Mouse (Mus musculus) C2C12 (cell line): ENCODE measurements around the gene Sfr1. TPM values are rescaled to one million over a fixed set of nuclear protein-coding genes. Genes with fewer than 3 reads are reported as not detected.

Experiments used
- H3K27me3 ChIP-seq: one replicate; pipeline ENCODE4 v1.6.1; 2011; ENCODE audit not compliant: control insufficient read depth, insufficient read depth, insufficient read length
- H3K36me3 ChIP-seq: one replicate; pipeline ENCODE4 v1.6.1; 2011; ENCODE audit not compliant: control insufficient read depth, insufficient read depth
- H3K4me3 ChIP-seq: one replicate; pipeline ENCODE4 v1.5.1; 2011; ENCODE audit warnings: mild to moderate bottlenecking, control low read depth; ENCODE audit not compliant: poor library complexity, insufficient read depth, severe bottlenecking
- H3K79me2 ChIP-seq: one replicate; pipeline ENCODE4 v1.6.1; 2011; ENCODE audit not compliant: control insufficient read depth, insufficient read depth
- H3K79me3 ChIP-seq: one replicate; pipeline ENCODE4 v1.6.1; 2011; ENCODE audit warnings: low read depth, control low read depth
- H3ac ChIP-seq: one replicate; pipeline ENCODE3; 2011; ENCODE audit warnings: low read depth; ENCODE audit not compliant: control insufficient read depth, insufficient read length
- CEBPB ChIP-seq: IDR thresholded peaks from one replicate; pipeline ENCODE4 v1.6.1; 2011; ENCODE audit warnings: low read depth, mild to moderate bottlenecking, control low read depth, moderate library complexity
- CTCF ChIP-seq: IDR thresholded peaks from one replicate; pipeline ENCODE4 v1.5.1; 2011; ENCODE audit not compliant: control insufficient read depth, insufficient read depth, insufficient read length
- FOSL1 ChIP-seq: IDR thresholded peaks from one replicate; pipeline ENCODE4 v1.8.0; 2011; ENCODE audit warnings: mild to moderate bottlenecking, low read length; ENCODE audit not compliant: poor library complexity, insufficient read depth, severe bottlenecking
- MAX ChIP-seq: IDR thresholded peaks from one replicate; pipeline ENCODE4 v1.6.1; 2011; ENCODE audit warnings: mild to moderate bottlenecking, control low read depth
- MYOD1 ChIP-seq: IDR thresholded peaks from one replicate; pipeline ENCODE4 v1.6.1; 2011; ENCODE audit warnings: low read depth; ENCODE audit not compliant: control insufficient read depth, insufficient read length
- MYOG ChIP-seq: IDR thresholded peaks from one replicate; pipeline ENCODE4 v1.6.1; 2011; ENCODE audit not compliant: control insufficient read depth, insufficient read length; ENCODE audit errors: extremely low read depth
- USF1 ChIP-seq: IDR thresholded peaks from one replicate; pipeline ENCODE4 v1.6.1; 2011; ENCODE audit warnings: low read depth, mild to moderate bottlenecking, control low read depth, moderate library complexity
- polyA plus RNA-seq: library from polyadenylated mRNA; unstranded; fragments of >200 nt; fragmentation: generic; extraction: Trizol; gene quantifications from one replicate; pipeline ENCODE4 v1.2.1, GENCODE M21; 2012; ENCODE audit warnings: missing spikeins

Gene Sfr1
- polyA plus RNA-seq, 1 experiment: 74.9 TPM

GRCm38 (mm10) chr19:47713457-47713856 lies 18.0 kb upstream of the Sfr1 start:
- Histone ChIP-seq H3K79me2 (no peaks in the 10 kb centered on the region), H3K27me3 (no peaks in the 10 kb centered on the region), H3K4me3 (no peak overlapping the region), H3K79me3 (no peaks in the 10 kb centered on the region), H3K36me3 (no peaks in the 10 kb centered on the region), H3ac (no peak overlapping the region)
- TF ChIP-seq MYOD1: no peak
- no peak for TF ChIP-seq MAX
- no peak for TF ChIP-seq MYOG
- TF ChIP-seq CTCF: no peak
- TF ChIP-seq USF1: no peak
- no peak for TF ChIP-seq CEBPB
- no peak for TF ChIP-seq FOSL1

- Histone ChIP-seq H3K79me2 (no peaks in the 10 kb centered on the region), H3K4me3 (no peak overlapping the region), H3K27me3 (no peaks in the 10 kb centered on the region), H3ac (no peak overlapping the region), H3K79me3 (no peaks in the 10 kb centered on the region), H3K36me3 (no peaks in the 10 kb centered on the region)
- no peak for TF ChIP-seq FOSL1
- no peak for TF ChIP-seq CEBPB
- no peak for TF ChIP-seq MYOD1
- TF ChIP-seq MYOG: no peak
- TF ChIP-seq CTCF: no peak
- no peak for TF ChIP-seq MAX
- no peak for TF ChIP-seq USF1
Observed at GRCm38 (mm10) chr19:47716144-47716543, 15.3 kb upstream of the Sfr1 start.

GRCm38 (mm10) chr19:47719147-47719546 lies 12.3 kb upstream of the Sfr1 start:
- Histone ChIP-seq H3K27me3 (no peaks in the 10 kb centered on the region), H3K79me3 (no peaks in the 10 kb centered on the region), H3K36me3 (no peaks in the 10 kb centered on the region), H3K4me3 (no peak overlapping the region), H3K79me2 (no peaks in the 10 kb centered on the region), H3ac (no peak overlapping the region)
- TF ChIP-seq USF1 (no peak), MAX (no peak), MYOG (no peak), CTCF (no peak), FOSL1 (no peak), MYOD1 (no peak), CEBPB (no peak)

GRCm38 (mm10) chr19:47722471-47722870 lies 9.0 kb upstream of the Sfr1 start:
- Histone ChIP-seq H3K79me2 (no peaks in the 10 kb centered on the region), H3ac (no peak overlapping the region), H3K79me3 (no peaks in the 10 kb centered on the region), H3K36me3 (no peaks in the 10 kb centered on the region), H3K27me3 (no peaks in the 10 kb centered on the region), H3K4me3 (no peak overlapping the region)
- TF ChIP-seq MYOD1 (no peak), CEBPB (no peak), USF1 (no peak), CTCF (no peak), FOSL1 (no peak), MYOG (no peak), MAX (no peak)

GRCm38 (mm10) chr19:47724903-47725302 lies 6.6 kb upstream of the Sfr1 start:
- H3K79me3 ChIP-seq: no peaks in the 10 kb centered on the region
- no peak overlapping the region for H3K4me3 ChIP-seq
- no peaks in the 10 kb centered on the region for H3K36me3 ChIP-seq
- no peaks in the 10 kb centered on the region for H3K79me2 ChIP-seq
- TF ChIP-seq USF1: no peak
- TF ChIP-seq MAX: no peak
- TF ChIP-seq MYOG: no peak
- TF ChIP-seq FOSL1: no peak
- no peak for TF ChIP-seq MYOD1
- no peaks in the 10 kb centered on the region for H3K27me3 ChIP-seq
- H3ac ChIP-seq: no peak overlapping the region

GRCm38 (mm10) chr19:47725643-47726140 lies 5.8 kb upstream of the Sfr1 start:
- H3K4me3 ChIP-seq: no peak overlapping the region
- no peaks in the 10 kb centered on the region for H3K36me3 ChIP-seq
- H3K27me3 ChIP-seq: no peaks in the 10 kb centered on the region
- TF ChIP-seq USF1 (no peak), MYOD1 (no peak), CTCF (no peak), CEBPB (no peak), MAX (no peak), MYOG (no peak), FOSL1 (no peak)
- H3ac ChIP-seq: no peak overlapping the region
- no peaks in the 10 kb centered on the region for H3K79me2 ChIP-seq
- H3K79me3 ChIP-seq: no peaks in the 10 kb centered on the region
